Mouse (Mus musculus) forebrain, embryonic 14.5 days (tissue): ENCODE data around the gene Col15a1. TPM values are rescaled to one million over a fixed set of nuclear protein-coding genes. Genes with fewer than 3 reads are reported as not detected.

Experiments
- ATAC-seq: fragments of 200-750 bp; cut with Nextera tagmentation; 2 replicates; pipeline ENCODE4 v1.8.0; 2017; ENCODE audit warnings: mild to moderate bottlenecking, moderate library complexity
- DNase-seq: peaks from one replicate; pipeline ENCODE4 v3.0.0-alpha.2; 2015; ENCODE audit warnings: low spot score
- H3K27ac ChIP-seq: fragments of 300-500 bp; sonication (generic); 2 replicates; pipeline ENCODE4 v1.5.1; 2014; ENCODE audit warnings: low read depth, mild to moderate bottlenecking, control low read depth, low read length, moderate library complexity
- H3K27me3 ChIP-seq: fragments of 300-500 bp; sonication (generic); replicated peaks from 2 replicates; pipeline ENCODE4 v1.6.1; 2014; ENCODE audit warnings: low read length, control low read depth, mixed read lengths; ENCODE audit not compliant: control insufficient read depth, insufficient read depth
- H3K36me3 ChIP-seq: fragments of 300-500 bp; sonication (generic); 2 replicates; pipeline ENCODE4 v1.6.1; 2014; ENCODE audit warnings: low read length, control low read depth; ENCODE audit not compliant: control insufficient read depth, insufficient read depth
- H3K4me1 ChIP-seq: fragments of 300-500 bp; sonication (generic); 2 replicates; pipeline ENCODE4 v1.6.1; 2014; ENCODE audit warnings: antibody characterized with exemption, low read length, control low read depth; ENCODE audit not compliant: control insufficient read depth, insufficient read depth
- H3K4me2 ChIP-seq: fragments of 300-500 bp; sonication (generic); 2 replicates; pipeline ENCODE4 v1.6.1; 2014; ENCODE audit warnings: mild to moderate bottlenecking, control low read depth, low read length
- H3K4me3 ChIP-seq: fragments of 300-500 bp; sonication (generic); 2 replicates; pipeline ENCODE4 v1.5.1; 2014; ENCODE audit warnings: low read depth, low read length, control low read depth
- H3K9ac ChIP-seq: fragments of 300-500 bp; sonication (generic); 2 replicates; pipeline ENCODE4 v1.6.1; 2014; ENCODE audit warnings: mild to moderate bottlenecking, low read length, control low read depth, moderate library complexity
- H3K9me3 ChIP-seq: fragments of 300-500 bp; sonication (generic); replicated peaks from 2 replicates; pipeline ENCODE4 v1.6.1; 2016; ENCODE audit warnings: low read length, control low read depth, mixed read lengths; ENCODE audit not compliant: control insufficient read depth
- WGBS: fragments of 180-500 bp; shearing (Covaris S2); extraction: QIAGEN DNeasy Blood & Tissue Kit; methylation state at CpG from one replicate; pipeline ENCODE4 v1.1.7; 2014; 5-methylcytosine and 5-hydroxymethylcytosine counted together
- polyA plus RNA-seq: library from polyadenylated mRNA; unstranded; fragments of >200 nt; fragmentation: Nextera tagmentation; extraction: Ambion mirVana; gene quantifications from 2 replicates; pipeline ENCODE4 v1.2.1, GENCODE M21; 2014

The Col15a1 gene
- polyA plus RNA-seq, 1 experiment from 2014 or later = 1.9 TPM

DNA sequence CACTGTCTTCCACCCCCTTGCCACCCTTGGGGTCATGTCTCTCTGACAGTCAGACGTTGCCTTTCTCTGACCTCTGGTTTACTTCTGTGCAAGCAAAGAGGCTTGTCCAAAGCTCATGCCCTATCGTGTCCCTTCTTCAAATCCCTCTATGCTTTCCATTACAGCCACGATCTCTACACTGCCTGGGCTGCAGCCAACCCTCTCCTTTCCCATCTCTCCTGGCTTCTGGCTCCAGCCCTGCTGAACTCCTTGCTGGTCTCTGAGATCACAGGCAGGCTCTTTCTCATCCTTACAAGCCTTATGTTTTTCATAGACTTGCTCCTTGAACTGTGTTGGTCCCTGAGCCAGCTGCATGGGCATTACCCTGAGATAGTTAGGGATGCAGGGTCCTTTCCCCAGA is 14.2 kb downstream of the Col15a1 start:
- WGBS = 84% methylated on average over 3 of the region's 3 CpGs
- Histone ChIP-seq H3K27ac (no peak overlapping the region), H3K4me3 (no peak overlapping the region), H3K9me3 (no peaks in the 10 kb centered on the region), H3K27me3 (no peaks in the 10 kb centered on the region), H3K9ac (no peak overlapping the region), H3K4me1 (peaks cover 3% of the 10 kb centered on the region; the same call in 1 of the 2 replicates), H3K36me3 (no peaks in the 10 kb centered on the region), H3K4me2 (no peak overlapping the region)
- no peak for ATAC-seq
- no peak for DNase-seq

DNA sequence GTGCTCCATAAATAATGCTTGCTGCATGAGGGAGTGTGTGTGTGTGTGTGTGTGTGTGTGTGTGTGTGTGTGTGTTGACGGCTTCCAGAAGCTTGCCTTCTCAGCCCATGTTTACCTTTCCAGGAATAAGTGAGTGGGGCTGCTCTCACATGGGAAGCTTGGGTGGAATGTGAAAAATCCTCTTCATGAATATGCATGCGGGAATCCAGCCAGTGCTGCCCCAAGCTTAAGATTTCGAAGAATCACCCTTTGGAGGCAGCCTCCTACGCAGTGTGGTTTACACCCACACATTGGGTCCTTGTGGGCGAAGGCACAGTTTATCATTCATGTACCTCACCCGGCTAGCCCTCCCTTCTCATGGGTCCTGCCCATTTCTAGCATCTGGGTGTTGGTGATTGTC is 18.0 kb downstream of the Col15a1 start:
- Histone ChIP-seq H3K4me1 (peaks cover 6% of the 10 kb centered on the region; the same call in 1 of the 2 replicates), H3K9ac (no peak overlapping the region), H3K27me3 (no peaks in the 10 kb centered on the region), H3K9me3 (no peaks in the 10 kb centered on the region), H3K36me3 (no peaks in the 10 kb centered on the region), H3K4me3 (no peak overlapping the region), H3K4me2 (no peak overlapping the region), H3K27ac (no peak overlapping the region)
- ATAC-seq (peak; percentile 42; the same call in 1 of the 2 replicates), DNase-seq (peak; percentile 38)
- 60% methylated on average over 6 of the region's 6 CpGs for WGBS

DNA sequence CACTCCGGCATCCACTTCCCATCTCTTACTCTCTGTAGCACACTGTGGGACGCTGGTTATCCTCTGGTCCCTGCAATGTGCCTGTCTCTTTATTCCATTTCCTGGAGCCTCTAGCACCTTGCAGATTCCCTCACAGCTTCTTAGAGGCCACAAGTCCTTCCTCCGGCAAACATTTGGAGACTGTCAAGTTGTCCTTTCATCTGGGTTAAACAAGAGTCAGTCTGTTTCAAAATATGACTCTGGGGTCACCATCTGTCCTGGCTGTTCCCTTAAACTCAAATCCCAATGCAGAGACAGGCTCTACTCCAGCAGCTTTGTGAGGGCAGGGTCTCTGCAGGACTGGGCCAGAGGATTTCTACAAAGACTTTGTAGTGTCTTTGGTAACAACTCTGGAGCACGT is 19.1 kb downstream of the Col15a1 start:
- Histone ChIP-seq H3K36me3 (no peaks in the 10 kb centered on the region), H3K27me3 (no peaks in the 10 kb centered on the region), H3K9me3 (no peaks in the 10 kb centered on the region), H3K27ac (no peak overlapping the region), H3K9ac (no peak overlapping the region), H3K4me3 (no peak overlapping the region), H3K4me2 (no peak overlapping the region), H3K4me1 (peaks cover 6% of the 10 kb centered on the region; the same call in 1 of the 2 replicates)
- no peak for ATAC-seq
- 71% methylated on average over 4 of the region's 4 CpGs for WGBS
- no peak for DNase-seq

DNA sequence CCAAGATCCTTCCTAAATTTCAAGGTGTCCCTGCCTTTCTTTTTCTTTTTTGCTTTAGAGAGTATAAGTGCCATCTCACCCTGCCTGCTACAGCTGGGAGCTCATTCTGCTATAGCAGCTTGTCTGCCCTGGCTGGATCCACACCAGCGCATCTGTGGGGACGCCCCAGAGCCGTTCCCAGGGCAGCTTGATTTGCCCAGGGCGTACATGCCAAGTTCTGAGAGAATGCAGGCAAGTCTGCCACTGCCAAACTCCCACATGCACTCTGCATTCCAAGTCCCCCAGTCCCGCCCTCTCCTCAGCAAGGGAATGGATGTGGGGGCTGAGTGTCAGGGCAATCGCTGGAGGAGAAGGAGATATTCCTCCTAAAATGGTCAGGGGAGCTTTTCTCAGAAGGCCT is 19.8 kb downstream of the Col15a1 start:
- Histone ChIP-seq H3K4me3 (no peak overlapping the region), H3K27ac (no peak overlapping the region), H3K36me3 (no peaks in the 10 kb centered on the region), H3K4me2 (no peak overlapping the region), H3K4me1 (peaks cover 6% of the 10 kb centered on the region; the same call in 1 of the 2 replicates), H3K9ac (no peak overlapping the region), H3K9me3 (no peaks in the 10 kb centered on the region), H3K27me3 (no peaks in the 10 kb centered on the region)
- DNase-seq (peak; percentile 77), ATAC-seq (peak; percentile 67)
- 42% methylated on average over 6 of the region's 6 CpGs for WGBS

DNA sequence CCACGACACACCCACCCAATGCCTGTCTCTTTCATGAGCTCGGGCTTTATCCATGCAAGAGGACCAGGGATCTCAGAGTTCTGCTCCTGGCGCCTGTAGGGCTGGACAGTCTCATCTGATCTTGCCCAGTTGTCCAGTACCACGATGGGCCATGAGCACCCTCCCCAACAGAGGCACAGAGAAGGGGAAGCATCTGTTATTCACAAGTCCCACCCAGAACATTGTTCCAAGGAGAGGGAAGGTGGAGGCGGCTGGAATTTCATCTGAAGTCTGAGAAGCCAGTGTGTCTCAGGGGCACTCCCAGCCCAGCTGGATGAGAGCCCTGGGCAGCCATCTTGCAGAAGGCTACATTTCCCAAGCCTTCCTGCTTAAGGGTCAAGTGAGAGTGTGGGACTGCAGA is 21.0 kb downstream of the Col15a1 start:
- Histone ChIP-seq H3K4me1 (peaks cover 6% of the 10 kb centered on the region; the same call in 1 of the 2 replicates), H3K27me3 (no peaks in the 10 kb centered on the region), H3K4me3 (no peak overlapping the region), H3K36me3 (no peaks in the 10 kb centered on the region), H3K4me2 (no peak overlapping the region), H3K27ac (no peak overlapping the region), H3K9ac (no peak overlapping the region), H3K9me3 (no peaks in the 10 kb centered on the region)
- ATAC-seq (no peak), DNase-seq (no peak)
- 90% methylated on average over 5 of the region's 5 CpGs for WGBS

DNA sequence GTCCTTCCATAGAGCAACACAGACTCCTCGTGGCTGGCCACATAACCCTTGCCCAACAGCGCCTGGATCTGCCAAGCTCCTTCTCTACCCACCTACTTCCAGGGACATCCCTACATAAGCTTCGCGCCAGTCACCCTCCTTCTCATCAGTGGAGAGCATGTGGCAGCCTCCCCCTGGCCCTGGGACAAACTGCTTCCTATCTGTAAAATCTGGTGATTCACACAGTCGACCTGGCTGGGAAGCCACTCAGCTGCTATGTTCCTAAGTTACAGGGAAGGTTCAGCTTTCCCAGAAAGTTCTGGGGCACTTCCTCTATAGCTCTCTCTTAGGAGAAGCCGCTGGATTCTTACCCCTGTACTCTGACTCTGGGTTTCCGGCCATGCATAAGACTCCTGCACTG is 22.5 kb downstream of the Col15a1 start:
- no peak overlapping the region for H3K4me3 ChIP-seq
- WGBS = 91% methylated on average over 7 of the region's 7 CpGs
- DNase-seq = no peak

DNA sequence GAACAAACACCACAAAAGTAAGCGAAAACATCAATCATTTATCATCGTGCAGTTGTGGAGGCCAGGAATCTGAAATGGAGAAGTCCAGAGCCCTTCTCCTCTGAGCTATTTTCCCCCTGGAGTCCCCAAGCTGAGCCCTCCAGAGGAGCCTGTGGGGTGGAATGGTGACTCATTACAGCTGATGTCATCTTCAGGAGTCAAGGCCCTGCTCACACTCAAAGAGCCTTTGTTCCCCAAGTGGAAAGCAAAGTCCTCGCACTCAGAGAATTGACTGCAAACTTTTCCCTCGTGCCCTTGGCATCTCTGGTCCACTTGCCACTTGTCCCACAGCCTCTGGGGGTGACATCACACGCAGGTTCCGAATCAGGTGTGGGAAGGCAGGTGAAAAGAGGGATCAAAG is 23.4 kb downstream of the Col15a1 start:
- DNase-seq (no peak), ATAC-seq (no peak)
- H3K9me3 ChIP-seq = no peaks in the 10 kb centered on the region
- H3K27me3 ChIP-seq = no peaks in the 10 kb centered on the region
- no peak overlapping the region for H3K4me2 ChIP-seq
- H3K4me1 ChIP-seq = peaks cover 3% of the 10 kb centered on the region; the same call in 1 of the 2 replicates
- no peak overlapping the region for H3K9ac ChIP-seq
- 82% methylated on average over 6 of the region's 6 CpGs for WGBS
- no peak overlapping the region for H3K4me3 ChIP-seq
- no peaks in the 10 kb centered on the region for H3K36me3 ChIP-seq
- no peak overlapping the region for H3K27ac ChIP-seq

More for the DNA sequence above, 22.5 kb downstream of the Col15a1 start:
- ATAC-seq = no peak
- Histone ChIP-seq H3K9me3 (no peaks in the 10 kb centered on the region), H3K27ac (no peak overlapping the region), H3K4me2 (no peak overlapping the region), H3K27me3 (no peaks in the 10 kb centered on the region), H3K36me3 (no peaks in the 10 kb centered on the region), H3K4me1 (peaks cover 6% of the 10 kb centered on the region; the same call in 1 of the 2 replicates), H3K9ac (no peak overlapping the region)

DNA sequence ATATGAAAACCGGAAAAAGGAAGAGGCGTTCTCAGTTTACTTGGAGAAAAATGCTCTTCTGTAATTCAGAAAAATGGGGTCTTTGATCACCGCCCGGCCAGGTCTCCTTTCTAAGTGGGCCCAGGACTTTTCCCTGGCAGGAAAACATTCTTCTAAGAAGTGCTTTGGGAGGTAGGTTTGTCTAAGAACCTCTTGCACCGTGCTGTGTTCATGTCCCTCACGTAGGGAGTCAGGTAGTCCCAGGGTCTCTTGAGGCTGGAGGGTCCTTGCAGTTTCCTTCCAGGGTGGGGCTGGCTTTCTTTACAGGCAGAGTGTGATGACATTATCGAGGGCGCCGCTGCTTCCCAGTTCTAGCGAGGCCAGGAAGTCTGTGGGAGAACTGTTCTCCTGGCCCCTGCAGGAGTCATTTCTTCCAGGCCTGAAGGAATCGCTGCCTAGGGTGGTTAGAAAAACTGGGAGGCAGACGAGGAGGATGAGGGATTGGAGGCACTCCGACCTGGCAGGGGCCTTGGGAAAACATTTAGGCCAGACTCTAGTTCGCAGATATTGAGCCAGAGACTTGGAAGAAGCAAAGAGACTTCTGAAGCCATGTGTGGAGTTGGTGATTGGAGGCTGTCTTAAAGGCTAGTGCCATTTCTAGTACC is 25.4 kb downstream of the Col15a1 start:
- Histone ChIP-seq H3K4me2 (no peak overlapping the region), H3K9me3 (no peaks in the 10 kb centered on the region), H3K4me3 (no peak overlapping the region), H3K36me3 (no peaks in the 10 kb centered on the region), H3K9ac (no peak overlapping the region), H3K4me1 (no peaks in the 10 kb centered on the region), H3K27me3 (no peaks in the 10 kb centered on the region), H3K27ac (no peak overlapping the region)
- WGBS = 86% methylated on average over 14 of the region's 14 CpGs
- no peak for ATAC-seq
- DNase-seq = no peak

DNA sequence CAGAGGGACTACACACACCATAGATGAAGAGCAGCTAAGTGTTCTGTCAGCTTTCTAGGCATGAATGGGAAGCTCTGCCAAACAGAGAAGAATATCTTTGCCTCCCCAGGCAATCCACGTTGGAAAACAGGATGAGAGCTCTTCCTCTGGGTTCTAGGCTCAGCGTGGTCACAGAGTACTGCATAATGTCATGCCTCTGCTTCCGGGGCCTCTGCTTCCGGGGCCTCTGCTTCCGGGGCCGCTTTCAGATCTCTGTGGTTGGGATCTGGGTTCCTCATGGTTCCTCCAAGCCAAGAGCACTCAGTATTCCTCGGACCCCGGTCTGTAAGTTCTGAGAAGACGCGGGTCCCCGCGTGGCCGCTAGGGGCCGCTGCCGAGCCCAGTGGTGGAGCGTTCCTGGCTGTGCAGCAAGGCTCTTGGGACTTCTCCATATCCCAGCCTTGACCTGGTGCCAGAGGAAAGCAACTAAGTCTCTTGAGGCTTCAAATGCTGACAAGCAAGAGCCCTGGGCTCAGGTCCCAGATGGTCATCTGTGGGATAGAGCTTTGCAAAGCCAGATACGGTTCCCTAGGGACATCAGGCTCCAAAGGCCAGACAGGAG is 26.8 kb downstream of the Col15a1 start:
- ATAC-seq = peak; percentile 76
- Histone ChIP-seq H3K4me3 (no peak overlapping the region), H3K27me3 (no peaks in the 10 kb centered on the region), H3K27ac (no peak overlapping the region), H3K36me3 (no peaks in the 10 kb centered on the region), H3K4me2 (no peak overlapping the region), H3K9ac (no peak overlapping the region), H3K4me1 (no peaks in the 10 kb centered on the region), H3K9me3 (no peaks in the 10 kb centered on the region)
- DNase-seq = peak; percentile 78
- 25% methylated on average over 17 of the region's 17 CpGs for WGBS
